Mouse (Mus musculus) thymus, adult 2 months (tissue): ENCODE measurements around the gene Dmxl2.

Source experiments
- CTCF ChIP-seq: fragments of 200-500 bp; IDR thresholded peaks from 2 replicates; pipeline ENCODE4 v1.5.1; 2012; ENCODE audit warnings: mild to moderate bottlenecking, control low read depth, low read length, moderate library complexity, borderline replicate concordance; ENCODE audit not compliant: control insufficient read depth, poor library complexity, insufficient read depth; ENCODE audit errors: extremely low read depth
- POLR2A ChIP-seq: fragments of 200-500 bp; IDR thresholded peaks from 2 replicates; pipeline ENCODE4 v1.6.1; 2012; ENCODE audit warnings: mild to moderate bottlenecking, low read length, control low read depth, moderate library complexity; ENCODE audit not compliant: control insufficient read depth, poor library complexity, insufficient read depth; ENCODE audit errors: extremely low read depth

- TF ChIP-seq CTCF (no peak), POLR2A (no peak)
These were observed 35.6 kb upstream of the Dmxl2 start for GRCm38 (mm10) chr9:54537030-54537429.
